Mouse (Mus musculus) heart, postnatal 14 days (tissue): ENCODE results near the gene Cdc42bpb. TPM values are rescaled to one million over a fixed set of nuclear protein-coding genes. Genes with fewer than 3 reads are reported as not detected.

ENCODE experiments used
- DNase-seq, 2 experiments: peaks; one replicate each; pipeline ENCODE4 v3.0.0; 2021 to 2022
- intact Hi-C: fragments of 180-260 bp; cut with DNase I; formaldehyde crosslinking; loops from one replicate; pipeline ENCODE4 v1.15.1; 2025
- total RNA-seq, 2 experiments: library from RNA; stranded (reverse); gene quantifications; 2 replicates each; pipeline ENCODE4 v1.2.3; 2021

Cdc42bpb gene
- total RNA-seq, 2 experiments from 2014 or later = 73.0 to 82.1 TPM

DNA sequence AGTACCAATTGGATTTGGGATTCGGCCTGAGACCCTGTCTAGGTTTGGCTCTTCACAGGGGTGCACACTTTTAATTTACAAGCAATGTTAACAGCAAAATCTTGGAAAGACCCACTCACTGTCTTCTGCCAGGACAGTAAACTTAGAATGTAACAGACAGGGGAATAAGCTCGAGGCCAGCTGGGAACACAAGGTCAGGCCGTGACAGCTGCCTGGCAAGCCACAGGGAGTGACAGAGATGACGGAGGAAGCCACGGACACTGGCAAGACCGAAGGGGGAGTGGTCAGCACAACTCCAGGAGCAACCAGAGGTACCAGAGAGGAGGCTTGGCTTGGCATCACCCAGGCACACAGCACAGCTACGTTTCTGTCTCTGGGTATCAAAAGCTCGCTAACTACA is 70.7 kb downstream of the Cdc42bpb start:
- no peak for DNase-seq

DNA sequence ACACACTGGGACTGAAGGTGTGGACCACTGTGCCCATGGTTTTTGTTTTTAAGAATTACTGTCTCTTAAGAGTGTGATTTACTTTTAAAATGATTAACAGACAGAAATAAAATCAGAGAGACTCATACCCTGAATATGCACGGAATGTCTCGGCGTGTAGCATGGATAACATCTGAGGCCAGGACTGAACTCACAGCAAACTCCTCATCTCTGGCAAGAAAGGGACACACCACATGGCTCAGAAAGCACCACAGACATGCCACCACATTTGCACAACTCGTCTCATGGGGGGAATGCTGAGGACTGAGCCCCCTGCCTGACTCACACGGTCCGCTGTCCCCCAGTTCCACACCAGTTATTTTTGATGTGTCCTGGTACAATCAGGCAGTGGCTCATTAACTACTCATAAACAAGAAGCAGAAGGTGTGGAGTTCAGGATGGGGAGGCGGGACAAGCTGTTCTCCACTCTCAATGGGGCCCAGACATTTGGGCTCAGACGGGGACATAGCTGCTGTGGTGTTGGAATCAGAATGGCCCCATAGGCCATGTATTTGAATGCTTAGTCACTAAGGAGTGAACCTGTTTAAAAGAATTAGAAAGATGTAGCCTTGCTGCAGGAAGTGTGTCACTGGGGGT is 73.7 kb downstream of the Cdc42bpb start:
- intact Hi-C loops = no loop called here
- DNase-seq = no peak

More for the DNA sequence above, 70.7 kb downstream of the Cdc42bpb start:
- intact Hi-C loops = no loop called here

DNA sequence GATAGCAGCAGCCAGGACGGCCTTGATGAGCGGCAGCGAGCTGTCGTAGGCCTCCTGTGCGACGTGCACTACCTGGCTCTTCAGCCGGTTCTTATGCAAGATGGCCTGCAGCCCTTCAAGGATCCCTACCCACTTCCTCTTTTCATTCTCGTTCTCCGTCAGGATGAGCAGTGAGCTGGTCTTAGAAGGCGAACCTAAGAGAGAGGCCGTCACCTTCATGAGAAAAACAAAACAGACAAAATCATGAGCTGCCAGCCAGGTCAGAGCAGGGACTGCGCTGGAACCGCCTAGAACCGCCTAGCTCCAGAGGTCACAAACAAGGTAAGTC is 75.5 kb downstream of the Cdc42bpb start:
- intact Hi-C loops = no loop called here
- DNase-seq = no peak

DNA sequence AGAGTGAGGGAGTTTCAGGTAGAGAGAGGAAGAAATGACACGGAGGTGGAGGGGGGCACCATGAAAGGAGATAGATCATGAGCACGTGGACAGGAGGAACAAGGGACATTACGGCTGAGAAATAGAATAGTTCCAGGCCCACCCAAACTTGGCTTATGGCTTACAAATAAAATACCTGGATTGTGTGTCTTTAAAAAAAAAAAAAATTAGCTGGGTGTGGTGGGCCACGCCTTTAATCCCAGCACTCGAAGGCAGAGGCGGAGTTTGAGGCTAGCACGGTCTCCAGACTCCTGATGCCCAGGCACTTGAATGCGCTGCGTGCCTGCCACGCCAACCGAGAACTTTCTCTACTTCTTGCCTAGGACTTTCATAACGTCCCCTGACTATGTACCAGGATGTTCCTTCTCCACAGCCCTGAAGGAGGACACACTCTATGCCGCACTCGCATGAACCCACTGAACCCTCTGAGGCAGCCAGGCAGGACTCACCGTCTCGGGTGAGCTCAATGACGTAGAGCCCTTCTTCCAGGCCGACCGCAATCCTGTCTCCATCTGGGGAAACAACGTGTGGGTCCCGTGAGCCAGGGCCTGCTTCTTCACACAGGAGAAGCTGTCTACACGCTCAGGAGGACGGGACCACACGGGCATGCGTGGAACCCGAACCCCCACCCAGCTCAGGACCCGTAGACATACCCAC is 76.0 kb downstream of the Cdc42bpb start:
- intact Hi-C loops = no loop called here
- no peak for DNase-seq

DNA sequence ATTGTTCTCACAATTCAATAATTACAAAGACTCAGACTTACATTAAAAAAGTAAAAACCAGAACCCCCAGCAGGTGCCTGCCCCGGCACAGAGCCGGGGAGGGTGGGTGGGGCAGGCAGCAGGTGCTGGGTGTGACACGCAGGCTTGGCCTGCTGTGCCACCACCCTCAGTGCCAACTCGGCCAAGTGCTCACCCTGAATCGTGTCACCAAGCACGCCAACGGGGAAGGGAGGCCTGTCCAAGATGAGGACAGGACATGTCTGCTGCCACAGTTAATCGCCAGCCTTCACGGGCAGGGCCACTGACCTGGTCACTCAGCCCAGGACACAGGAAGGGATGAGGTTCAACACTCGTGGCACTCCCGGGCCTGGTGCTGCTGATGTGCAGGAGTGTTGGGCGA is 84.5 kb downstream of the Cdc42bpb start:
- DNase-seq = no peak
- intact Hi-C loops = no loop called here

DNA sequence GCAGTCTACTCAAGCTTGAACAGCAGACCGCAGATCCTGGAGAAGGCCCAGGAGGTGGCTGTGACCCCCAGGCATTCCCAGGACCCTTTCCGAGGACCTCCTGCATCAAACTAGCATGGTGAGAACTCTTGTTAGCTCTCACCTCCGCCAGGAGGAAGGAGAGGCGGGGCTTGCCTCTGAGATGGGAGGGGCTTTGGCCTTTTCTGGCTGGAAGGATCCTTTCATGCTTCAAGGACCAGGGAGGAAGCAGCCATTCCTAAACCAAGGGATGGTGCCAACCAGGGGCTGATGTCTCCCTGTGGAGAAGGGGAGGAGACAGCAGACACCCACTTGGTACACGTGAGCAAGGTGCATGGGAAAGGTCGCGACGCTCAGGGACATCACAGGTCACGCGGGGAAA is 93.0 kb downstream of the Cdc42bpb start:
- DNase-seq = no peak
- intact Hi-C loops = no loop called here

DNA sequence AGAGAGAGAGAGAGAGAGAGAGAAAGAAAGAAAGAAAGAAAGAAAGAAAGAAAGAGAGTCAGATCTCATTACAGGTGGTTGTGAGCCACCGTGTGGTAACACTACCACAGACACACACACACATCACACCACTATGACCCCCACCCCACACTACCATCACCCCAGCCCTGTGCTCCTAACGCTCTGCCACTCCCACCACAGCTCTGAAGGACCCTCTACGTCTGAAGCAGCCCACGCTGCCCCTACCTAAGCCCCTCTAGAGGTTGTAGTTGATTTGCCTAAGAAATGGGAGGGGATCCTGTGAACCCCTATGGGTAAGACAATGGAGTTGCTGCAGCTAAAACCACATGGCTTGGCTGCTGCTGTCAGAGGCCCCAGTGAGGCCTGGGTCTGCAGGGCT is 93.9 kb downstream of the Cdc42bpb start:
- intact Hi-C loops = no loop called here
- no peak for DNase-seq

DNA sequence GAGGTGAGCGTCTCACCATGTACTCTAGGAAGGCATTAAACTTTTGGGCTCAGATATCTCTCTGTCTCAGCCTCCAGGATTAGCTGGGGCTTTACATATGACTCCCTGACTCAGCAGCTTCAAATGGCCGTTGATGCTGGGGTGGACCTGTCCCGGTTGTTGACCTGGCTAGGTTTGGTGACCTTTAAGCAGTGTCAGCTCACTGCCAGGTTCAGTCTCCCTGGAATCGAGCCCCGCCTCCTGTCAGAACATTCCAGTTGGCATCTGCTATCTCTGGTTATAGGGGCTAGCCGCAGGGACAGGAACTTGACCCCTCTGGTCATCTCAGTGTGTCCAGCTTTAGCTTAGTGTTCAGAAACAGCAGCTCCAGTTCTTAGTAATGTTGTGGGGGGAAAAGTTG is 101.1 kb downstream of the Cdc42bpb start:
- intact Hi-C loops = loop anchor here (10.0 kb wide), 2 partner anchors 198 to 332 kb away; no protein-coding TSS in a partner anchor
- DNase-seq = no peak

DNA sequence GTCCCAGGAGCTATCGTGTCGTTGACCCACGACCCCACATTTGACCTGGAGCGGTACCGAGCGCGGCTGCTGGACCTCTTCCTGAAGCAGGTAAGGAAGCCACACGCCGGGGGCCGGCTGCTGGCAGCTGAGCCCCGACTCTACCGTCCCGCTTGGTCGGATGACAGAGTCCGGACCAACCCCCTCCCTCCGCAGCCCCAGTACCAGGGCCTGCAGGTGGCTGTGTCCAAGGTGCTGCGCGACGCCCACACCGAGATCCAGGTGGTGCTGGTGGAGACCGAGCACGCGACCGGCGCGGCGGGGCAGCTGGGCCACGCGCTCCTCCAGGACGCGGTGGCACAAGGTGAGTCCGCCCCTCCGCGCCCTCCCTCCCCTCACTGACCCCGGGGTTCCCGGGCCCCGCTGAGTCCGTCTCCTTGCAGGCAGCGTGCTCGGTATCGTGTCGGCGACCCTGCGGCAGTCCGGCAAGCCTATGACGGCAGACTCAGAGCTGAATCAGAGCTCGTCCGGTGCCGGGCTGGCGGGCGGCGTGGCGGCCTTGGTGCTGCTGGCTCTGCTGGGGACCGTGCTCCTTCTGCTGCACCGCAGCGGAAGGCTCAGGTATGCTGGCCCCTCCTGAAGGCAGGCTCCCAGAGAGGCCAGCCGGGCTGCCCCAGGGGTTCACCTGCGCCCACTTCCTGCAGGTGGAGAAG is 102.2 kb downstream of the Cdc42bpb start:
- DNase-seq = peak in 1 of 2 experiments; percentile 28
- intact Hi-C loops = loop anchor here (10.0 kb wide), 2 partner anchors 200 to 330 kb away; no protein-coding TSS in a partner anchor

DNA sequence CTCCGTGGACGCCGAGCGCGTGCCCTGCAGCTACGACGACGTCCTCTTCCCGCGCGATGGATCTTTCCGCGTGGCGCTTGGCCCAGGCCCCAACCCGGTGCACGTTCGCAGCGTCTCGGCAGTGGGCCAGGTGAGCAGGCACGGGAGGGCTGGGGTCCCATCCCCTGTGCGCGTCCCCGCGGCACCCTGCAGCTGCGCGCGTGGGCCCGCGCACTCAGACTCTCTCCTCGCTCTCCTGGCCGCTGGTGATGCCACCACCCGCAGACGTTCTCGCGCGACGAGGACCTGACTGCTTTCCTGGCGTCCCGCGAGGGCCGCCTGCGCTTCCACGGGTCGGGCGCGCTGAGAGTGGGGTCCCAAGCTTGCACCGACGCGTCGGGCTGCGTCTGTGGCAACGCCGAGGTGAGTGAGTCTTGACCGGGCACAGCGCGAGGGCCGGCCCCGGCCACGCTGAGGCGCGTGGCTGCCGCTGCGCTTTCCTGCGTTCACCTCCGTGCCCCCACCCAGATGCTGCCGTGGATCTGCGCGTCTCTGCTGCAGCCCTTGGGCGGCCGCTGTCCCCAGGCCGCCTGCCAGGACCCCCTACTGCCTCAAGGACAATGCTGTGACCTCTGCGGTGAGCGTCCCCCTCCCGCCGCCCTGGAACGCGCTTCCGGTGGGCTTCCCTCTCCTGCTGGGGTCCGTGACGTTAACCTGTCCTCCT is 102.9 kb downstream of the Cdc42bpb start:
- no peak for DNase-seq

DNA sequence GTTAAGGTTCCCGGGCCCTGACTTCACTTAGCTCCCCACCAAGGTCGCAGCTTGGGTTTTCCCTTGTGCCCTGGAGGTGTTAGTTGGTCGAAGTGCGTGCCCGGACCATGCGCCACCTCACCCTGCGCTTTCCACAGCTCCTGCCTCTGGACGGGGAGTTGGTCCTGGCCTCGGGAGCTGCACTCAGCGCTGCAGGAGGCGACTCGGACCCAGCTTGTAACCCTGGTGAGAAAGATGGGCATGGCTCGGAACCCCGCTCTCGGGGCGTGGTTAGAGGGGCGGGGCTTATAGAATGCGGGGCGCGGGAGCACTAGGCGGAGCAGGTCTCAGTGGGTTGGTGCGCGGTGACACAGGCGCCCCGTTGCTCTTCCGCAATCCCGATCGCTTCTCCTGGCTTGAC is 103.5 kb downstream of the Cdc42bpb start:
- intact Hi-C loops = loop anchor here (5.0 to 10.0 kb wide), 3 partner anchors 138 to 329 kb away; no protein-coding TSS in a partner anchor
- DNase-seq = no peak

More for the DNA sequence above, 102.9 kb downstream of the Cdc42bpb start:
- intact Hi-C loops = loop anchor here (5.0 to 10.0 kb wide), 3 partner anchors 138 to 330 kb away; no protein-coding TSS in a partner anchor

DNA sequence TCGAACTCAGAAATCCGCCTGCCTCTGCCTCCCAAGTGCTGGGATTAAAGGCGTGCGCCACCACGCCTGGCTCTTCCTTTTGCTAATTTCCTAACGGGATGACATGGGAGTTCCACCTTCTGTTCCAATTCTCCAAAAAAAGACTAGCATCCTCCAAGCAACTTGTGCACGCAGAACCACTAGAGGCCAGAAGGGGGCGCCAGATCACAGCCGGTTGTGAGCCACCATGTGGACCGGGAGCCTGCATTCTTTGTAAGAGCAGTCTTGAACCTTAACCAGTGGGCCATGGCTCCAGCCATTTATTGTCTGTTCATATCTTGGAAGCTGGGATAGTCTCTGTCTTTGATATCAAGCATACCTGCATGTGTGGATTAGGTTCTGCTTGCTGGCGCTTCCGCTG is 105.1 kb downstream of the Cdc42bpb start:
- DNase-seq = peak; percentile 74 to 84
- intact Hi-C loops = loop anchor here (5.0 to 10.0 kb wide), 3 partner anchors 140 to 328 kb away; no protein-coding TSS in a partner anchor

DNA sequence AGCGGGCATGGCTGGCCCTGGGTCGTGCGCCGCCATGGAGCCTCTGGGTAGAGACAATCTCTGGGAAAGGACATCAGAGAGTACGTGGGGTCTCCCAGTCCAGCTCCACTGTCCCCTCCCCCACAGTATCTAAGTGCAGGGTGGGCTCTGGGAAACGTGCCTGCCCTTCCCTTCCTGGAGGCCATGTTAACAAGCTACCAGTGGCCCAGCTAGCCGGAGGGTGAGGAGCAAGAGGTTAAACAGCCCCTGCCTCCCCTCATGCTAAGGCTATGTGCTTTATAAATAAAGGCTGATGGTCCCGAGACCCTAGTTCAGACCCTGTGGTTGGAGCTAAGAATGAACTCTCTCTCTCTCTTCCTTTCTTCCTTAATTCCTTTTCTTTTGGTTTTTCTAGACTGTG is 105.6 kb downstream of the Cdc42bpb start:
- intact Hi-C loops = loop anchor here (5.0 to 10.0 kb wide), 3 partner anchors 140 to 327 kb away; no protein-coding TSS in a partner anchor
- DNase-seq = no peak

DNA sequence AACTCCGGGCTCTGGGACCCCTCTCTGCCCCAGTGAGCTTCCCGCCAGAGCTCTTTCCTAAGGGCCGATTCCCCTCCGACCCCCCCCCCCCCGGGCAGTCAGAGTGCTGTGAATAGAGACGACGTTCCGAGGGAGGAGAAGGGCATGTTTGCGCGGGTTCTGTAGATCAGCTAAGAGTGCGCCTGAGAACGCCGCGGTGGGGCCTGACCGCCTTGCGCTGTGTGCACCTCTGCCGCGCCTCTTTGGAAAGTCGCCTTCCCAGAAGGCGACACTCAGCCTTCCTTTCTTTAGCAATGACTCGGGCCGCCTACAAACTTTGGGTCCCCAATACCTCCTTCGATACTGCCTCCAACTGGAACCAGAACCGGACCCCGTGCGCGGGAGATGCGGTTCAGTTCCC is 106.1 kb downstream of the Cdc42bpb start:
- intact Hi-C loops = loop anchor here (5.0 to 10.0 kb wide), 3 partner anchors 141 to 327 kb away; no protein-coding TSS in a partner anchor
- DNase-seq = no peak

DNA sequence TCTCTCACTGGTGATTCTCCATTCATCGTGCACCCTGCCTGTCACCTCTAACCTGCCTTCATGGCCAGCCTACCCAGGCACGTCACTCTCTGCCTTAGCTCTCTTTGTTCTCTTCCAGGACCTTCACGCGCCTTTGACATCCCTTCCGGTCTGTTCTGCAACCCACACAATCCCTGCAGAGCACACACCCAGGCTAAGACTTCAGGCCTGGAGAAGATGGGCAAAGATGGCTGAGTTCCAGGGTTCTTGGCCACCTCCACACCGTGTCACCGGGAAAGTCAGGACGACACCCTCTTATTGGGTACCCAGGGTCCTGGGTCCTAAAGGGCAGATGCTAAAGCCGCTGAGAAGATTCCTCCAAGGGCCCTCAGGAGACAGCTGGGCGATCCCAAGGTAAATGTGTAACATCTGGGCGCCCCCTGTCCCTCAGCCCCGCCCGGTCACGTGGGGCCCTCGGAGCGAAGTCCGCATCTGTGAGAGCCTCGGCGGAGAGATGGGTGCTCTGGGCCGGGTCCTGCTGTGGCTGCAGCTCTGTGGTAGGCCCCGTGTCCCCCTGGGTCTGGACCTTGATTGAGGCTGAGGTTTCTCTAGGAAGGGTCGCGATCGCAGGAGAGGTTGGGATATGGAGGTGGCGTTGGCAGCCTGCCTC is 106.8 kb downstream of the Cdc42bpb start, which contains the start of gene Amn:
Gene Amn, plus strand, starts transcription at position 467 of the 649 bp plus-strand sequence.
- intact Hi-C loops = loop anchor here (5.0 to 10.0 kb wide), 3 partner anchors 142 to 326 kb away; no protein-coding TSS in a partner anchor
- DNase-seq = no peak

DNA sequence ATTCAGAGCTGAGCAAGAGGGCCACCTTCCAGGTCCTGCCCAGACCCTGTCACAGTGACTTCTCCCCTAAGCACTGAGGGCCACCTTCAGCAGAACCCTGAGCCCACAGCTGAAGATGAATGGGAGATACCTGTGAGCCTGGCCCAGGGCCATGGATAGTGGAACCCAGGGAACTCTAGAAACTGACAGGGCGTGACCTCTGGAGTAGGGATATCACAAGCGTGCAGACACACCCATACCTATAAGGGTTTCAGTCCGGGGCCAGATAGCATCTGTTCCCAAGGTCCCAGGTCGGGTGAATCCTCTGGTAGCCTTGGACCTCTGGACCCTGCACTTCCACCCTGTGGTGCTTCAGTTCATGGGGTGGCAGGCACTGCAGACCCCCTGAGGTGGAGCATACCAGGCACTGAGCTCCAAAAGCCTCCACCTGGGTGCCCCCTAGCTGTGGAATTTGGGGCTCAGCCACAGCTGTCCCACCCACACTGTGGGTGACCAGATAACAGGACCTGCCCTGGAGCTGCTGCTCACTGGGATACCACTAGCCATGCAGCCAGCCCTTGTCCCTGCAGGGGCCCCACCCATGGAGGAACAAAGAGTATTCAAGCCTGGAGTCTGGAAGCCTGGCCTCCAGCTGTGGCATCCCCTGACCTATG is 109.7 kb downstream of the Cdc42bpb start:
- no peak for DNase-seq
- intact Hi-C loops = no loop called here

DNA sequence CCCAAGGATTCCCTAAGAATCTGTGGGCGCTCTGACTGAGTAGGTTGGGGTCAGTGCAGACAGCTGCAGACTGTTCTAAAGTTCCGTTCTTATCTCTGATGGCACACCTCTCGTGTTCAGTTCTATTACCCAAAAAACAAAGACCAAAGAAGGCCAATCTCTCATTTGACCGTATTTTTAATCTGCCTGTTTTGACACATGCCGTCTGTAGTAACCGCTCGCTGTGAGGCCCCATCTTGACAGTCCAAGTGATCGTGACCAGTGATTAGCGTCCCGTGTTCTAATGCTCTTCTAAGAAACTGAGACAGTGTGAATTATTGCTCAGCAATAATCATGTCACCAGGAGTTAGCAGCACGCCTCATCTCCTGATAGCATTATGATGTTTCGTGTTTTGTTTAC is 110.9 kb downstream of the Cdc42bpb start:
- intact Hi-C loops = no loop called here
- no peak for DNase-seq

DNA sequence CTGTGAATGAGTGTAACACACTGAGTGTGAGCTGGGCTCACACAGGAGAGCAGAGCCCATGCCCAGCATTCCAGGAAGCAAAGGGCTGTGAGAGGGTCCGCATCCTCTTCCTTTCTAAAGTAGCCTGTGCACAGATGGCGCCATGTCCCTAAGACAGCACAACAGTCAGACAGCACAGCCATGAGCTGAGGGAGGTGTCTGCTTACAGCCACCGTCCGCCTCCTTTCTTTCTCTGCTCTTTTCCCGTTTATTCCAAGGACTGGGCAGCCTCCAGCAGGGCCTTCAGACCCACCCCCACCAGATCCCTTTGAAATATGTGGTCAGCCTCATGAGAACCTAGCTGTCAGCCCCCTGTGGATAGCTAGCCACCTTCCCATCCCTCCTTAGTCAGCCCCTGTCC is 112.3 kb downstream of the Cdc42bpb start:
- DNase-seq = no peak
- intact Hi-C loops = no loop called here

DNA sequence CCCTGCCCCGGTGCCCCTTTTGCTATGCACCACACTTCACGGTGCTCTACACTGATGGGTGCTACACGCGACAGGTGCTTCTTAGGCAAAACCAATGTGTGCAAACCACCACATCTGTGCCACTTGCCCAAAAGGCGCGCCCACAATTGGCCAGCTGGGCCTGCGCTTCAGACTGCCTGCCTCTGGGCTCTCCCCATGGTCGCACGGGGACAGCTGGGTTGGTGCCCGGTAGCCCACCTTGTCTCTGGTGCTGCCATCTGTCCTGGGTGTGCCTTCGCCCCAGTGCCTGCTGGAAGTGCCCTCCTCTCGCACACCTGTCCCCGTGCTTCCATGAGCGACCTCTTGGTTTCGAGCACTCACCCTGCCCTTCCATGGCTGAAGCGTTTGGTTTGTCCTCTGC is 113.9 kb downstream of the Cdc42bpb start:
- intact Hi-C loops = no loop called here
- no peak for DNase-seq
